ENCODE assay signal across 13 mouse cellular contexts in the genomic region with DNA sequence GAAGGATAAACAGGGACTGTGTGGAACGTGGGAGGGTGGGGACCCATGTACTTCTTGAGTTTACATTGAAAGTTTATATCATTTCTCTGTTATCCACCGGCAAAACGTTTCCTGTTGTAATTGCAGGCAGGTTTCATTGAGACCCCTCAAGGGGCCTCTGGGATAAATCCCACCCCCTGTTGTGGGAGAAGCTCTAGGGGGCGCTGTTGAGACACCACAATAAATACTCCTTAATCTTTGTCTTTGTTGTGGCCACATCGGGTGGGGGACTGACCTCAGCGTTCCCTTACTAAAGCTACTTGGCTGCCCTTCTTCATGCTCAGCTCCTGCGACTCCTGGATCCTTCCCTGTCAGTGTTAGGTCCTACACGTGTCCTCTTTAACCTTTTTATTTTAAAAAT. TPM values are rescaled to one million over a fixed set of nuclear protein-coding genes. Genes with fewer than 3 reads are reported as not detected.
A peak's percentile ranks its signal among the peaks of the same experiment; 100 is the strongest.
DNase-seq lines count a peak whose midpoint lies in the region; ATAC-seq and TF ChIP-seq lines count a peak whose summit lies in the region.
"Had no signal": no experiment of that assay in that cellular context is flagged by ENCODE, and none has a peak within 500 bp of the region (broad histone marks: within the 10 kb centered on the region; RNA-seq: fewer than 3 reads in every experiment).

No protein-coding gene starts in this region.

- H3K9me3 ChIP-seq in hindbrain, embryonic 11.5 days (ENCODE audit: control insufficient read depth, low read length), result no peaks in the 10 kb centered on the region
- no peaks in the 10 kb centered on the region for H3K9me3 ChIP-seq in hindbrain, embryonic 12.5 days (replicated peaks)
- no peaks in the 10 kb centered on the region for H3K9me3 ChIP-seq in midbrain, postnatal 0 days (ENCODE audit: low read length)
- no peaks in the 10 kb centered on the region for H3K9me3 ChIP-seq in midbrain, embryonic 14.5 days (ENCODE audit: control insufficient read depth, low read length)

- H3K4me3 ChIP-seq in hindbrain, embryonic 11.5 days (ENCODE audit: low read depth, low read length), result no peak overlapping the region
- H3K4me3 ChIP-seq in hindbrain, embryonic 12.5 days, result no peak overlapping the region
- H3K4me3 ChIP-seq in midbrain, postnatal 0 days (ENCODE audit: low read depth, low read length), result no peak overlapping the region
- H3K4me3 ChIP-seq in midbrain, embryonic 14.5 days (replicated peaks; ENCODE audit: low read depth, low read length), result no peak overlapping the region
- no peak overlapping the region for H3K4me3 ChIP-seq in bone marrow macrophage, adult 2 months (ENCODE audit: insufficient read depth, low read length)

- peak; percentile 34 for DNase-seq in hindbrain, embryonic 11.5 days (ENCODE audit: low spot score)
- DNase-seq in midbrain, postnatal 0 days (ENCODE audit: low spot score), result no peak
- DNase-seq in midbrain, embryonic 14.5 days, result no peak
- DNase-seq in layer of hippocampus, postnatal 14 days (ENCODE audit: low spot score in 2 of 2), result no peak
- DNase-seq in left cerebral cortex, postnatal 14 days (ENCODE audit: low spot score in 2 of 2), result no peak
- DNase-seq: adrenal gland, postnatal 14 days; cerebellum, adult 8-10 months; kidney, adult 8-10 months; layer of hippocampus, postnatal 36 days; right cerebral cortex, postnatal 4 days had no signal

- ATAC-seq in hindbrain, embryonic 11.5 days (ENCODE audit: low FRiP score), result no peak
- no peak for ATAC-seq in hindbrain, embryonic 12.5 days (ENCODE audit: low FRiP score)
- ATAC-seq in midbrain, postnatal 0 days (ENCODE audit: low FRiP score), result no peak
- ATAC-seq in midbrain, embryonic 14.5 days (ENCODE audit: low FRiP score, low TSS enrichment), result no peak
- 0 out of 2 replicates have a peak, but pooled peaks have one; percentile 27 for ATAC-seq in monocyte, adult 5-6 weeks (replicated peaks; ENCODE audit: insufficient number of reproducible peaks, low FRiP score, low TSS enrichment, poor library complexity, severe bottlenecking)

- no peak overlapping the region for H3K27ac ChIP-seq in hindbrain, embryonic 11.5 days (ENCODE audit: low read depth, low read length)
- no peak overlapping the region for H3K27ac ChIP-seq in hindbrain, embryonic 12.5 days
- H3K27ac ChIP-seq in midbrain, postnatal 0 days (ENCODE audit: low read depth, low read length), result no peak overlapping the region
- H3K27ac ChIP-seq in midbrain, embryonic 14.5 days (replicated peaks; ENCODE audit: low read depth, low read length), result no peak overlapping the region
- H3K27ac ChIP-seq in bone marrow macrophage, adult 2 months (ENCODE audit: insufficient read depth, low read depth, low read length), result no peak overlapping the region

- TF ChIP-seq POLR2A in bone marrow macrophage, adult 2 months (IDR thresholded peaks at IDR 0.05; ENCODE audit: borderline replicate concordance, low read depth, low read length), result no peak

- intact Hi-C loops in left cerebral cortex, postnatal 14 days (cut with DNase I), result no loop called here

- H3K4me2 ChIP-seq in hindbrain, embryonic 11.5 days (replicated peaks; ENCODE audit: low read depth, low read length), result no peak overlapping the region
- H3K4me2 ChIP-seq in hindbrain, embryonic 12.5 days (replicated peaks), result no peak overlapping the region
- H3K4me2 ChIP-seq in midbrain, postnatal 0 days (ENCODE audit: low read depth, low read length, poor library complexity, severe bottlenecking), result no peak overlapping the region
- no peak overlapping the region for H3K4me2 ChIP-seq in midbrain, embryonic 14.5 days (ENCODE audit: low read length)

- H3K9ac ChIP-seq in hindbrain, embryonic 11.5 days (ENCODE audit: low read depth, low read length), result no peak overlapping the region
- H3K9ac ChIP-seq in hindbrain, embryonic 12.5 days, result no peak overlapping the region
- H3K9ac ChIP-seq in midbrain, postnatal 0 days (replicated peaks; ENCODE audit: low read length, poor library complexity, severe bottlenecking), result no peak overlapping the region
- H3K9ac ChIP-seq in midbrain, embryonic 14.5 days (replicated peaks; ENCODE audit: low read length), result no peak overlapping the region

- H3K4me1 ChIP-seq in hindbrain, embryonic 11.5 days (replicated peaks; ENCODE audit: control insufficient read depth, insufficient read depth, low read length), result no peaks in the 10 kb centered on the region
- H3K4me1 ChIP-seq in hindbrain, embryonic 12.5 days, result 0 out of 2 replicates have a peak, but pooled peaks cover 2% of the 10 kb centered on the region
- H3K4me1 ChIP-seq in midbrain, postnatal 0 days (ENCODE audit: insufficient read depth, low read length), result no peaks in the 10 kb centered on the region
- H3K4me1 ChIP-seq in midbrain, embryonic 14.5 days (ENCODE audit: control insufficient read depth, insufficient read depth, low read length), result no peaks in the 10 kb centered on the region
- H3K4me1 ChIP-seq in bone marrow macrophage, adult 2 months (ENCODE audit: control insufficient read depth, insufficient read depth, low read length), result peaks cover 6% of the 10 kb centered on the region

- no peaks in the 10 kb centered on the region for H3K36me3 ChIP-seq in hindbrain, embryonic 11.5 days (ENCODE audit: control insufficient read depth, insufficient read depth, low read length)
- H3K36me3 ChIP-seq in hindbrain, embryonic 12.5 days, result no peaks in the 10 kb centered on the region
- H3K36me3 ChIP-seq in midbrain, postnatal 0 days (ENCODE audit: insufficient read depth, low read length), result no peaks in the 10 kb centered on the region
- no peaks in the 10 kb centered on the region for H3K36me3 ChIP-seq in midbrain, embryonic 14.5 days (ENCODE audit: control insufficient read depth, insufficient read depth, low read length)

- H3K27me3 ChIP-seq in hindbrain, embryonic 11.5 days (ENCODE audit: control insufficient read depth, insufficient read depth, low read length), result no peaks in the 10 kb centered on the region
- H3K27me3 ChIP-seq in hindbrain, embryonic 12.5 days, result no peaks in the 10 kb centered on the region
- no peaks in the 10 kb centered on the region for H3K27me3 ChIP-seq in midbrain, postnatal 0 days (ENCODE audit: insufficient read depth, low read length)
- H3K27me3 ChIP-seq in midbrain, embryonic 14.5 days (ENCODE audit: control insufficient read depth, insufficient read depth, low read length), result no peaks in the 10 kb centered on the region; the same call in 1 of the 2 replicates

- peak; percentile 28; the same call in 1 of the 2 replicates for TF ChIP-seq CTCF in midbrain, postnatal 0 days (IDR thresholded peaks at IDR 0.05)
- 0 out of 2 replicates have a peak, but pooled peaks have one; percentile 28 for TF ChIP-seq CTCF in bone marrow macrophage, adult 2 months (IDR thresholded peaks at IDR 0.05; ENCODE audit: low read depth, low read length)

- 61% methylated on average over 8 of the region's 8 CpGs for WGBS in hindbrain, embryonic 11.5 days
- WGBS in hindbrain, embryonic 12.5 days, result 49% methylated on average over 8 of the region's 8 CpGs
- 48% methylated on average over 8 of the region's 8 CpGs for WGBS in midbrain, postnatal 0 days
- 46% methylated on average over 8 of the region's 8 CpGs for WGBS in midbrain, embryonic 14.5 days

RNA-seq across cellular contexts. Expression of a gene that starts 19.4 kb away (rescaled TPM):
- polyA plus RNA-seq in hindbrain, embryonic 11.5 days (2014; fragmentation: Nextera tagmentation; extraction: Ambion mirVana), result 2.9 and 3.6 TPM in 2 replicates
- polyA plus RNA-seq in hindbrain, embryonic 12.5 days (2016; fragmentation: Nextera tagmentation; extraction: Ambion mirVana), result 2.4 TPM in 2 replicates
- 2.5 and 4.5 TPM in 2 replicates for total RNA-seq in midbrain, postnatal 0 days (2014; rRNA removed)
- 1.5 and 1.9 TPM in 2 replicates for polyA plus RNA-seq in midbrain, postnatal 0 days (2015; fragmentation: Nextera tagmentation; extraction: Ambion mirVana)
- polyA plus RNA-seq in midbrain, embryonic 14.5 days (2014; fragmentation: Nextera tagmentation; extraction: Ambion mirVana), result 2.1 and 2.6 TPM in 2 replicates
- polyA plus RNA-seq in bone marrow macrophage, adult 2 months (2012; ENCODE audit: insufficient read depth, insufficient read length, missing spikeins), result 4.8 and 7.5 TPM in 2 replicates
- total RNA-seq in monocyte, adult 5-6 weeks (2017), result 2.6 to 4.1 TPM (median 2.8 TPM) in 3 replicates
- 1 to 10 TPM; 7.6 to 8.1 TPM for total RNA-seq in layer of hippocampus, postnatal 14 days (2021)
- 1 to 10 TPM; 7.1 to 9.8 TPM for total RNA-seq in left cerebral cortex, postnatal 14 days (2021)
